Mouse (Mus musculus) MEL (cell line): ENCODE measurements around the gene Gm3371. TPM values are rescaled to one million over a fixed set of nuclear protein-coding genes. Genes with fewer than 3 reads are reported as not detected.

ENCODE experiments used
- polyA plus RNA-seq, 2 experiments: library from polyadenylated mRNA; stranded (reverse) in 1 of 2; unstranded in 1 of 2; fragments of >175 nt in 1 of 2; fragments of >200 nt in 1 of 2; gene quantifications; 2 replicates each; pipeline versions ENCODE4 v1.2.1 to v1.2.4; 2012; ENCODE audit warnings: low replicate concordance in 2 of 2, low read depth in 1 of 2; ENCODE audit not compliant: insufficient read length in 2 of 2, insufficient read depth in 1 of 2, missing spikeins in 1 of 2
- total RNA-seq: library from RNA; depleted of rRNA; stranded (reverse); fragments of 300-350 nt; gene quantifications from 2 replicates; pipeline ENCODE4 v1.2.3, GENCODE M21; 2012; rRNA removed

The Gm3371 gene
- total and polyA plus RNA-seq, 3 experiments: not detected

Other genes with a start within 250 kb of the Gm3371 start
- not detected in 2 replicates for gene Gm8212, start 213.0 kb downstream of the Gm3371 start, total RNA-seq
- not detected for gene Gm8212, start 213.0 kb downstream of the Gm3371 start, polyA plus RNA-seq
- gene 4930503E14Rik, start 197.4 kb downstream of the Gm3371 start, total RNA-seq: 0.33 and 0.77 TPM in 2 replicates
- gene 4930503E14Rik, start 197.4 kb downstream of the Gm3371 start, polyA plus RNA-seq: under 1 TPM in 1 of 2 experiments, not detected in 1; 0.14 TPM
- gene Gm8220, start 125.1 kb downstream of the Gm3371 start, total RNA-seq: not detected in 2 replicates
- not detected for gene Gm8220, start 125.1 kb downstream of the Gm3371 start, polyA plus RNA-seq
- gene Gm5930, start 72.1 kb downstream of the Gm3371 start, total RNA-seq: not detected in 2 replicates
- not detected for gene Gm5930, start 72.1 kb downstream of the Gm3371 start, polyA plus RNA-seq
- gene Gm8229, start 45.3 kb downstream of the Gm3371 start, total RNA-seq: not detected in 2 replicates
- not detected for gene Gm8229, start 45.3 kb downstream of the Gm3371 start, polyA plus RNA-seq
- not detected in 2 replicates for gene Gm8232, start 22.9 kb upstream of the Gm3371 start, total RNA-seq
- gene Gm8232, start 22.9 kb upstream of the Gm3371 start, polyA plus RNA-seq: not detected
- not detected in 2 replicates for gene BC061237, start 81.8 kb upstream of the Gm3371 start, total RNA-seq
- not detected for gene BC061237, start 81.8 kb upstream of the Gm3371 start, polyA plus RNA-seq
- not detected in 2 replicates for gene Gm17093, start 107.6 kb upstream of the Gm3371 start, total RNA-seq
- not detected for gene Gm17093, start 107.6 kb upstream of the Gm3371 start, polyA plus RNA-seq
- gene Gm8247, start 172.5 kb upstream of the Gm3371 start, total RNA-seq: not detected in 2 replicates
- not detected for gene Gm8247, start 172.5 kb upstream of the Gm3371 start, polyA plus RNA-seq
- not detected in 2 replicates for gene Gm5624, start 217.2 kb upstream of the Gm3371 start, total RNA-seq
- not detected for gene Gm5624, start 217.2 kb upstream of the Gm3371 start, polyA plus RNA-seq